Mouse (Mus musculus) liver, adult (tissue): ENCODE results near the gene Ccr6.

ENCODE experiments used
- GATA4 ChIP-seq: IDR thresholded peaks from 2 replicates; pipeline ENCODE4 v1.6.1; 2014; ENCODE audit warnings: mild to moderate bottlenecking, low read length; ENCODE audit not compliant: insufficient replicate concordance

The Ccr6 gene

DNA sequence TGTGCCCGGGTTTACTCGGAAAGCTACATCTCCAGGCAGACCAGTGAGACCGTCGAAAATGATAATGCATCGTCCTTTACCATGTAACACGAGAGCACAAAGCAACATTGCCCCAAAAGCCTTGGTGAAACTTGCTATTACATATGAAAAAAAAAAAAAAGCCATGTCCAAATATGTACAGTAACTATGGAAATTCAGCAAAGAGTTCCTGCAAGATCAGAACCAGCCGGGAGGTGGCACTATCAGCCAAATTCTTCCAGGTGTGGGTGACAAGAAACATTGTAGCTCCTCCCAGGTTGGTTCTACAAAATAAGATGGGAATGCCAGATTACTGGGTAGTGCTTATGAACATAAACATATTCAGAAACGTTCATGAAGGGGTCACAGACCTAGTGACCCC lies 21.1 kb downstream of the Ccr6 start:
- TF ChIP-seq GATA4: no peak

DNA sequence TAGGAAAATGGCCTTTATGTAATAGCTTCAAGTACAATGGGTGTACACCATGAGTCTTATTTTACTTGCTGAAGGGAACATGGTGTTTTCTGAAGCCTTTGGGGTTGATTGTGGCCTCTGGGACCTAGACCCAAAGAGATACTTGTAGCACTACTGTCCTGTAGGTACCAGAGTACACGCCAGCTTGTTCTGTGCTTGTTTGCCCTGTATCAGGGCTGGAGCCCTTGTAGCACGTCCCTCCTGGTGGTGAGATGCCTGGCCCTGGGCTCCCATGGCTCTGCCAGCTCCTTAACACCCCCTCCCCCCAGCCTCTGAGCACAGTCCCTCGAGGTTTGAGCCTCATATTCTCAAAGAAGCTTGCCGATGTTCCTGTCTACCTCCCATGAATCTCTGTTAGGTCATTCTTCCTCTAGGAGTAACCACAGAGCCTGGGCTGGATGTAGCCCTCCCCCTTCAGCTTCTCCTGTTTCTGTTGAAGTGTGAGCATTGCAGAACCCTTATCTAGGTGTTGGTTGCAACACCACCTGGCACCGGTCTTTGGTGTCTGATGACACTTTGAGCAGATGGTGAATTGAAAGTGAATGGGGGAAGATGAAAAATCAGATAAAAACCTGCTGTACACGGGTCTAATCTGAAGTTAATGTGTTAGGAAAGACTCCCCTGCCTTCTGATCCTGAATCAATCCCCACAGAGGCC lies 36.4 kb downstream of the Ccr6 start:
- peak; percentile 95 for TF ChIP-seq GATA4

DNA sequence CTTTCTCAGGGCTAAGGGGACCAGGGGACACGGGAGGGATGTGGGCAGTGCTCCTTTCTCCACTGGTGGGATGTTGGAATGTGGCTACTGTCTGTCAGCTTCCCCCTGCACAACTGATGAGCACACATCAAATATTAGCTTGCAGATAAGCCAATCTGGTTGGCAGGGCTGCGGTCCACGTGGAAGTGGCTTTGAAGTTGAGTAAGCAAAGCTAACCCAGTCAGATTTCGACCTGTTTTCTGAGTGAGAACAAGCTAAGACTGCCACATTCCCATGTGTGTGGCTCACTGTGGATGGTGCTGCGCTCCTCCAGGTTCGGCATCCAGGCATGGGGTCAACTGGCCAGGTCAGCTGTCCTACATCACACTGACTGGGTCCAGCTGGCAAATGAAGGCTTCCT lies 37.1 kb downstream of the Ccr6 start:
- TF ChIP-seq GATA4: peak; percentile 93

DNA sequence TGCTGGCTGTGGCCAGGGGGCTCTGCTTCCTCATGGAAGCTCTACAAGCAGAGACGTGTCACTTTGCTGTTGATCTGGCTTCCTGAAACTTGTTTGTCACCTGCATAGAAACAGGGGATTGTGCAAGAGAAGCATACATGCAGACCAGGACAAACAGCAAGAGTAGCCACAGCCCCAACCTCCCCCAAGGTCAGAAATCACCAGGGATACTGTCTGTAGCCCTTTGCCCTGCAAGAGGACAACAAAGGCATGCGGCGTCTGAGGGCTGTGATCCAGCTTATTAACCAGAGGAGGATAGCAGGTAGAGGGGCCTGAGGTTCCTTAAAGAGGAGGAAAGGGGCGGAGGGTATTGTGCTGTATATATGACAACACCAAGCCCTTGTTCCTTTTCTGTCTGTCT lies 40.2 kb downstream of the Ccr6 start:
- no peak for TF ChIP-seq GATA4

DNA sequence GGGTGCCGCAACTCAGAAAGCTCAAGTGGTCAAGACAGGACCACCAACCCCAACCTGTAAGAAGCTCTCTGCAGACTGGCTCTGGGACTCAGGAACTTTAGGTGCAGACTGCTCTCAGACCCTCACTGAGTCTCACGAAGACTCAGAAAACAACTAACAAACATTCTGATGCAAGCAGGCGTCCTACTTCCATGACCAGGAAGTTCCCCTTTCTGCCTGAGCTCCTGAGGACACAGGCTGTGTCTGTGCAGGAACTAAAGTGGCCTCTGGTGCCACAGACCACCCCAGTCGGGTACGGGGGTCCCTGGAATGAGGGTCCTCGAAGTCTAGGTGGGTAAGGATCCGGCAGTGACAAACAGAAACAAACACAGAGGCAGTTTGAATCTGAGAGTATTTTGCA lies 40.8 kb downstream of the Ccr6 start:
- no peak for TF ChIP-seq GATA4

DNA sequence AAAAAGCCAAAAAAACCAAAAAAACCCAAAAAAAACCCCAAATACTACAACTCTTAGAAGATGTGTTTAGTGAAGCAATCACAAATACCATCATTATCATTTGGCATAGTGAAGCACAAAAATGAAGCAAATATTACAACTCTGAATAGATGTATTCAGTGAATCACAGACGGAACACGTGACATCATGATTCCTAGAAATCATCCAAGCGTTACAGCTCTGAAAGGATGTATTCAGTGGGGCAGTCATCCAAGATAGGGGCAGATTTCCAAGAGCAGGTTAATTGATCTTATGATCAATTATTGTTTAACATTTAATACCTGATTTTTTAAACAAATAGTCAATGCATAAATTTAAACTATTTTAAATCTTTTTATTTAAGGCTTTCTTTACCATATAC lies 41.4 kb downstream of the Ccr6 start:
- TF ChIP-seq GATA4: no peak

DNA sequence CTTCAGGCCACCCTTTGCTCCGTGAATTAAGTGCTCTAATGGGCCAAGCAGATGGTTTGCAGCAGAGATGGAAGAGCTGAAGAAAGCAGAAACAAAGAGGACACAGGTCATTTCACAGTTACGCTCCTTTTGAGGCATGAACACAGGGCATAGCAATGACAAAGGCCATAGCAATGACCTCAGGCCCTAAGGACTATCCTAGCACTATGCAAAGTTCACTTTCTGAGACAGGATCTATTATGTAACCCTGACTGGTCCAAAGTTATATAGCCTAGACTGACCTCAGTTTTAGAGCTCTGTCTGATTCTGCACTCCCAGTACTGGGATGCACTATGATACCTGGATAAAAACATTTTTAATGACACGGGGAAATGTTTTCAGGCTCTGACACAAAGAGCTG lies 42.5 kb downstream of the Ccr6 start:
- no peak for TF ChIP-seq GATA4

DNA sequence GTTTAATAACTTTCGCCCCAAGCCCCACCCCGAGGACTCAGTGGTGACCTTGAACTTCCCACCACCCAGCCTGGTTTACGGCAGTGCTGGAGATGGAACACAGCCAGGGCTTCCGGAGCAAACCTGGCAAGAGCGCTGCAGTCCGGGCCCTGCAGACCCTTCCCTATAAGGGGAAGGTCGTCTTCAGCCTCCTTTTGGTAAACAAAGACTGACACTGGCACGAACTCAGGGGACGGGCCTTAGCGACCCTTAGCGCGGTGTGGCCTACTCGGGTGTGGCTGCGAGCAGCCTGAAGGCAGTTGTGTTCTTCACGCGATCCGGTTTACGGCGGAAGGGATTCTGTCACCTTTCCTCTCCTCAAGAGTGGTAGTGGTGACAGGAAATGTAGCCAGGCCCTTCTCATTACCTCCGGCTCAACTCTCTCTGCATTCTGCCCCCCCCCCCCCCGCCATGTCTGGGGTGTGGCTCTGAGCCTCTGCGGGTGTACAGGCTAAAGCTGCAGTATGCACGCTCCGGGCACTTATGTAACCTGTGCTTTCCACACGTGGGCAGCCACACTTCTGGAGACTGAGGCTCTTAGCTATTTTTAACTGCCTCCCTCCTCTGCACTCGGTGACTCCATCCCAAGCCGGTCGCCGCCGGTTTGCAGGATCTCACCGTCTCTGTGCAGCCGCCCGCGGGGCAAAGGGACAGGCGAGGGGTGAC lies 47.1 kb downstream of the Ccr6 start, which contains the start of gene Mpc1:
Mpc1 (plus strand) TSS at position 84 of the 705 bp plus-strand sequence.
- no peak for TF ChIP-seq GATA4

DNA sequence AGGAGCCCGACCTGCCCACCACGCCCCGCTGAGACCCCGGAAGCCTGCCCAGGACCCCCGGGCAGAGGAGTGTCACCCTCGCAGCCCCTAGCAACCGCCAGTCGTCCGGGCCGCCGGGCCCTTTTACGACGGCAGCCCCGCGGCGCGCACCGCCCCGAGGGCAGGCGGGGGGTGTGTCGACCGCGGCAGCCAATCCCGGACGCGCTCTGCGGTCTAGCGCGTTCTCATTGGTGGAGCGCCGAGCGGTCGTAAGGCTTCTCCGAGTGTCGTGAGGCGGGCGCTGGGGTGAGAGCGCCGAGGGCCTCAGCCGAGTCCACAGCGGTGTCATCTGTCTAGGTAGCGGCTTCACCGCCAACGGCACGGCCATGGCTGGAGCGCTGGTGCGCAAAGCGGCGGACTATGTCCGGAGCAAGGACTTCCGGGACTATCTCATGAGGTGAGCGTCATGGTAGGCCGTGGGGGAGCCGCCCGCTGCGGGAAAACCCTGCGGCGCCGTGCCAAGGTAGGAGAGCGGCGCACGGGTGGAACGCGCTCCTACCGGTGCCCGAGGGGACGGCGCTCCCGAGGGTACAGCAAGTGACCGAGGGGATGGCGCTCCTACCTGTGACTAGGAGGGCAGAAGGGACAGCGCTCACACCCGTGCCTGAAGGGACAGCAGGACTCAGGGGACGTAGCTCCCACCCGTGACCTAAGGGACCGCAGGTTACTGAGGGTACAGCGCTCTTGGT lies 47.8 kb downstream of the Ccr6 start:
- TF ChIP-seq GATA4: peak; percentile 7; the same call in 1 of the 2 replicates

DNA sequence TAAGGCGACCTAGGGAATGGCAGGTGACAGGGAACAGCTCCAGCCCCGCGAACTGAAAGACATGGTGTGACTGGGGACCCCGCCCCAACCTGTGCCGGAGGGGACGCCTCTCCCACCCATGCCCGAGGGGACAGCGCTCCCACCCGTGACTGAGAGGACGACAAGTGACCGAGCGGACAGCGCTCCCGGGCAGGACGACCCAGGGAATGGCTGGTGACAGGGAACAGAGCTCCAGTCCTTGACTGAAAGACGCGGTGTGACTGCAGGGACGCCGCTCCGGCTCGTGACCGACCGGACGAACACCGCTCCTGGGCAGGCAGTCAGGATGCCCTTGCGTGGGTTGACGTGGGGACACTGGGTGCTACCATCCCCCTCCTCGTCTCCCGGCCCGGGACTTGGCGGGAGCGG lies 48.4 kb downstream of the Ccr6 start:
- no peak for TF ChIP-seq GATA4

DNA sequence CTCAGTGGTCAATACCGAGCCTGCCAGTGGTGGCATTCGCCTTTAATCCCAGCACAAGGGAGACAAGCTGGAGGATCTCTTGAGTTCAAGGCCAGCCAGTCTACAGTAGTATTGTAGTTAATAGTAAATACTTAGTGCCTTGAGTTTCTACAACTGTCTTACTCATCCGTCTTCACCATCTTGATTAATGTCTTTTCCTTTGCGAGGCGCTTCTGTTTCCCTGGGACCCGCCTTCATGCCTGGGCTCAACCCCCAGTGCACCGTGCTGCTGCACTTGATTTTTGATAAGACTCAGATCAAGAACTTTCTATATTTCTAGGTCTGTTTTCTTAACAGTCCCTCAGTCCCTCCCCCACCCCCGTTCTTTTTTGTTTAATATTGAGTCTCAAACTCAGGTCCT lies 49.2 kb downstream of the Ccr6 start:
- no peak for TF ChIP-seq GATA4

DNA sequence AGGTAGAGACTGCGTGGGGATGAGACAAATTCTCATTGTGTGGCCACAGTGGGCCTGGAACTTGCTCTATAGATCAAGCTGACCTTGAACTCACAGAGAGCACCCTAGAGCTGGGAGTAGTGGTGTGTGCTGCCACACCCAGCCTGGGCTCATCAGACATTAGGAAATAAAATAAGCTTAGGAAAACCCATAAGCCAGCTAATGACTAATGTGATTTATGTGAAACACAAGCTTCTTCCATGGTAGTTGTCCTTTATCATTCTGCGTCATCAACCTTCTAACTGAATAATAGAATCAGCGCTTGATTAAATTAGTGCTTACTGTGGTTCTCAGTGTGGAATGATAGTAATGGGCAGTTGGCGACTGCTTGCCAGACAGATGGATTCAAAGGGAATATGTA lies 51.1 kb downstream of the Ccr6 start:
- TF ChIP-seq GATA4: no peak

DNA sequence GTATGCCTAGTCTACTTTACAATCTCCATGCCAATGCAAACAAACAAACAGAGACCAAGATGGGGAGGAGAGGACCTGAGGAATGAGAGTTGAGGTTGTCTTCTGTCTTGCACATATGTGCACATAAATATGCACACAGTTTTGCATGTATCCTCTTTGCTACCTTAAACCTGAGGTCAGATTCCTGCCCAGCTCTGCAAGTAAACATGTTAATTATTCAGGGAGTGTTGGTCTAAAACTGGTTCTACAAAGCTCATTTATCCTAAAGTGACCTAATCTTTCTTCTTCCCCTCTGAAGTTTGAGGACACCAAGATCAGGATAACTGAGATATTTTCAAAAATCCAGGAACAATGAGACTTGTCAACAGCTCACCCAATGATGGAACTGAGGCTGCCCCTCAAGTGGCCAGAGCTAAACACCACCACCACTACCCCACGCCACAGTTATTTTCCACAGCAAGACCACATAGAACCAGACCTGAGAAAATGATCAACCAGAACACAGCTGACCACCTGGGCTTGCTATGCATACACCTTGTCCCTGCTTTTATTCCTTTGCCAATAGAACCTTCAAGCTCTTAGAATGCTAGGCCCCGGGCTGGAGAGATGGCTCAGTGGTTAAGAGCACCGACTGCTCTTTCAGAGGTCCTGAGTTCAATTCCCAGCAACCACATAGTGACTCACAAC lies 54.3 kb downstream of the Ccr6 start:
- no peak for TF ChIP-seq GATA4

DNA sequence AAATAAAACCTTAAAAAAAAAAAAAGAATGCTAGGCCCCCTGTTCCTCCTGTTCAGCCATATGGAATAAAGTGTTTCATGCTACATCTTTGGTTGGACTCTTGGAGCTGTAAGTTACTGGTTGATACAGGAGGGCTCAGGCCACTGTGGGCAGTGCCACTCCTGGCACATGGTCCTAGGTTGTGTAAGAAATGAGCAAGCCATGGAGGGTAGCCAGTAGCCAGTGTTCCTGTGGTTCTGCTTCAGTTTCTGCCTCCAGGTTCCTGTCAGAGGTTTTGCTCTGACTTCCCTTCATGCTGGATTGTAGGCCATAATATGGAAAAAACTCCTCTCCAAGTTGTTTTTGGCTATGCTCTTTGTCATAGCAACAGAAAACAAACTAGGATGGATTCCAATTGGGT lies 54.9 kb downstream of the Ccr6 start:
- TF ChIP-seq GATA4: no peak

DNA sequence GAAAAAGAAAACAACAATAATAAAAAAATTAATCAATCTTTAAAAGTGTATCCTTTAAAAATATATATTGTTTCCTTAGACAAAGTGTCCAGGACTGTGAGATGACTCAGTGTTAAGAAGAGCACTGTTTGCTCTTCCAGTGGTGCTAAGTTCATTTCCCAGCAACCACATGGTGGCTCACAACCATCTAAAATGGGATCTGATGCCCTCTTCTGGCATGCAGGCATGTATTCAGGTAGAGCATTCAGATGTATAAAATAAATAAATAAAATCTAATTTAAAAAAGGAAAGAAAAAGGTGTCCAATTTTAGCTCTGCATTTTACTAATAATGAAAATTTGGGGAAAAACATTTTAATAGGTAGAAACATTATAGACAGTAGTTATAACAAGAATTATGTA lies 60.0 kb downstream of the Ccr6 start:
- TF ChIP-seq GATA4: no peak
